Mouse (Mus musculus) heart, embryonic 16.5 days (tissue): ENCODE measurements at regions not wholly inside any gene's neighbourhood (a gene's known extent, or its start where the extent isn't known, plus 50 kb on each side); places are given as distances from the start of the nearest gene placed in this dataset.
A peak's percentile ranks its signal among the peaks of the same experiment; 100 is the strongest.

Source experiments
- ATAC-seq: fragments of 200-750 bp; cut with Nextera tagmentation; replicated peaks from 2 replicates; pipeline ENCODE4 v1.8.0; 2017; ENCODE audit warnings: moderate number of reproducible peaks; ENCODE audit not compliant: insufficient read depth, low FRiP score; ENCODE audit errors: extremely low read depth
- H3K27ac ChIP-seq: fragments of 300-500 bp; sonication (generic); 2 replicates; pipeline ENCODE4 v1.5.1; 2014; ENCODE audit warnings: mild to moderate bottlenecking, low read length, control low read depth, moderate library complexity
- H3K27me3 ChIP-seq: fragments of 300-500 bp; sonication (generic); 2 replicates; pipeline ENCODE4 v1.6.1; 2014; ENCODE audit warnings: low read length, mixed read lengths; ENCODE audit not compliant: control insufficient read depth, insufficient read depth
- H3K36me3 ChIP-seq: fragments of 300-500 bp; sonication (generic); 2 replicates; pipeline ENCODE4 v1.6.1; 2014; ENCODE audit not compliant: control insufficient read depth, insufficient read depth
- H3K4me1 ChIP-seq: fragments of 300-500 bp; sonication (generic); 2 replicates; pipeline ENCODE4 v1.6.1; 2014; ENCODE audit warnings: low read length, mixed read lengths; ENCODE audit not compliant: control insufficient read depth, insufficient read depth
- H3K4me2 ChIP-seq: fragments of 300-500 bp; sonication (generic); 2 replicates; pipeline ENCODE4 v1.6.1; 2014; ENCODE audit warnings: low read depth, mild to moderate bottlenecking, control low read depth, low read length
- H3K4me3 ChIP-seq: fragments of 300-500 bp; sonication (generic); 2 replicates; pipeline ENCODE4 v1.5.1; 2014; ENCODE audit warnings: mild to moderate bottlenecking, control low read depth, low read length
- H3K9ac ChIP-seq: fragments of 300-500 bp; sonication (generic); 2 replicates; pipeline ENCODE4 v1.6.1; 2014; ENCODE audit warnings: low read length, control low read depth
- H3K9me3 ChIP-seq: fragments of 300-500 bp; sonication (generic); replicated peaks from 2 replicates; pipeline ENCODE4 v1.6.1; 2016; ENCODE audit warnings: low read length; ENCODE audit not compliant: control insufficient read depth
- WGBS: fragments of 180-500 bp; shearing (Covaris S2); extraction: QIAGEN DNeasy Blood & Tissue Kit; methylation state at CpG from one replicate; pipeline ENCODE4 v1.1.7; 2014; 5-methylcytosine and 5-hydroxymethylcytosine counted together

GRCm38 (mm10) chr16:50751495-50752276, 160.7 kb upstream of the Ccdc54 start:
- Histone ChIP-seq H3K4me3 (no peak overlapping the region), H3K9me3 (no peaks in the 10 kb centered on the region), H3K4me2 (peak overlapping the region; percentile 49; the same call in 1 of the 2 replicates), H3K4me1 (peaks cover 28% of the 10 kb centered on the region), H3K36me3 (no peaks in the 10 kb centered on the region), H3K27me3 (no peaks in the 10 kb centered on the region), H3K9ac (no peak overlapping the region), H3K27ac (peak overlapping the region; percentile 91)
- ATAC-seq = no peak
- 58% methylated on average over 9 of the region's 9 CpGs for WGBS

GRCm38 (mm10) chr16:50747698-50748097, 156.7 kb upstream of the Ccdc54 start:
- no peak overlapping the region for H3K9ac ChIP-seq
- 80% methylated on average over 5 of the region's 5 CpGs for WGBS
- ATAC-seq = no peak
- H3K4me3 ChIP-seq = no peak overlapping the region
- peaks cover 14% of the 10 kb centered on the region for H3K4me1 ChIP-seq
- H3K4me2 ChIP-seq = no peak overlapping the region
- H3K27ac ChIP-seq = no peak overlapping the region
- H3K9me3 ChIP-seq = no peaks in the 10 kb centered on the region
- no peaks in the 10 kb centered on the region for H3K27me3 ChIP-seq
- H3K36me3 ChIP-seq = no peaks in the 10 kb centered on the region

DNA sequence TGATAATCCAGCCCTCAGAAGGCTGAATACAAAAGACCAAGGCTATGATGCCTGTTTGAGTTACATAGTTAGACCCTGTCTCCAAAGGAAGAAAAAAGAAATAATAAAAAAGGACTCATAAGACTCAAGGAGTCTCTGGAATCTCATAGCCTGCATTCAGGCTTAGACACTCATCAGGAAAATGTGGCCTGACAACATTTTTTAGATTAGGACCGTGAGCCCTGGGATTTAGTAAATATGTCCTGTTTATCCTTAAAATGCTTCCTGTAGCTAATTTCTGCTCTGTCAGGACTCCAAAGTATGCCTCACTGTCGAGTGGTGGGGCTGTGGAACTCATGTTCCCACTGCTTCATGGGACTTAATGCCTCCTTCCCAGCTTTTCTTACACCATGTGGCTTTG, 154.8 kb upstream of the Ccdc54 start:
- H3K27ac ChIP-seq = no peak overlapping the region
- no peaks in the 10 kb centered on the region for H3K9me3 ChIP-seq
- WGBS = 21% methylated on average over 2 of the region's 2 CpGs
- no peaks in the 10 kb centered on the region for H3K36me3 ChIP-seq
- H3K4me1 ChIP-seq = no peaks in the 10 kb centered on the region
- H3K27me3 ChIP-seq = no peaks in the 10 kb centered on the region
- no peak for ATAC-seq
- H3K4me2 ChIP-seq = no peak overlapping the region
- no peak overlapping the region for H3K9ac ChIP-seq
- no peak overlapping the region for H3K4me3 ChIP-seq

DNA sequence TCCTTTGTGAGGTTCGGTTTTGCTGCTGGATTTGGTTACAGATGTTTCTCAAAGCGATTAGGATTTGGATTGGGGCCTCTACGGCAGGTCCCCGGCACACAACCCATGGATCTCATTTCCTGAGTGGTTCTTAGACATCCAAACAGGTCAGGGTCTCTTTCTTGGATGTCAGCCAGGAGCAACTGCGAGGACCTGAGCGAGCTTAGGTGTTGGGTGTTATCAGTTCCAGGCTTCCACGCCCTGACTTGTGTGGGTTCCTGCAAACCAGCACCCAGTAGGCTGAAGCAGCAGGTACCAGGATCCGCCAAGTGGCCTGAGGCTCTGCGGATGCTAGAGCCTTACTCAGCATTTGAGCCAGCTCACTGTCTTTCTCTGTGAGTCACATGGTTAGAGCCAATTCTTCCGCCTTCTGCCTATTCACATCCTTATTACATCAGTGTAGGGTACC, 146.5 kb upstream of the Ccdc54 start:
- 0 out of 2 replicates have a peak, but pooled peaks have one; percentile 2 for ATAC-seq
- H3K27me3 ChIP-seq = no peaks in the 10 kb centered on the region
- peak overlapping the region; percentile 56 for H3K4me3 ChIP-seq
- H3K4me2 ChIP-seq = peak overlapping the region; percentile 97
- 0 out of 2 replicates have a peak overlapping the region, but pooled peaks have one; percentile 48 for H3K27ac ChIP-seq
- H3K9me3 ChIP-seq = no peaks in the 10 kb centered on the region
- no peaks in the 10 kb centered on the region for H3K36me3 ChIP-seq
- peaks cover 9% of the 10 kb centered on the region for H3K4me1 ChIP-seq
- H3K9ac ChIP-seq = peak overlapping the region; percentile 80
- whole genome bisulfite sequencing = 16% methylated on average over 10 of the region's 10 CpGs

- Histone ChIP-seq H3K9me3 (no peaks in the 10 kb centered on the region), H3K4me1 (peaks cover 10% of the 10 kb centered on the region), H3K9ac (peak overlapping the region; percentile 80), H3K4me3 (peak overlapping the region; percentile 56), H3K27me3 (no peaks in the 10 kb centered on the region), H3K36me3 (no peaks in the 10 kb centered on the region), H3K27ac (peak overlapping the region; percentile 49), H3K4me2 (peak overlapping the region; percentile 97)
- peak; percentile 80 for ATAC-seq
- 7% methylated on average over 21 of the region's 21 CpGs for WGBS
Measured at GRCm38 (mm10) chr16:50736151-50737047, 145.4 kb upstream of the Ccdc54 start.

DNA sequence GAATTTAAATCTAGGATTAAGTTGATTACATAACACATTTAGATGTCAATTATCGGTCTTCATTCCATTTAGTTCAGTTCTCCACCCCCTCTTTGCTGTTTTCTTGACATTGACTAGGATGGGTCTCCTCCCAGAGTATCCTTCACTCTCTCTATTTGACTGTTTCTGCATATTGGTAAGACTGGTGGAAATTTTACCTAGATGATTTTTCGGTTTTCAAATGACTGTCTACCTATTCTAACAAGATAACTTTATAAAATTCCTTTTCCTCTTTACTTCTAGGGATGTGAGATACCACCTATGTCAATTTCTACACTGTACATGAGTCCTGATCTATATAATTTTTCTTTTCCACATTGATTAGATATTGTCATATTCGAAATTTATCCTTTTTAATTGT, 142.4 kb upstream of the Ccdc54 start:
- no peaks in the 10 kb centered on the region for H3K36me3 ChIP-seq
- H3K4me3 ChIP-seq = no peak overlapping the region
- H3K4me1 ChIP-seq = peaks cover 12% of the 10 kb centered on the region
- H3K27ac ChIP-seq = no peak overlapping the region
- 91% methylated on average over 3 of the region's 3 CpGs for WGBS
- no peak overlapping the region for H3K4me2 ChIP-seq
- ATAC-seq = no peak
- H3K9ac ChIP-seq = no peak overlapping the region
- no peaks in the 10 kb centered on the region for H3K27me3 ChIP-seq
- no peaks in the 10 kb centered on the region for H3K9me3 ChIP-seq

- Histone ChIP-seq H3K4me1 (peaks cover 10% of the 10 kb centered on the region), H3K27me3 (no peaks in the 10 kb centered on the region), H3K36me3 (peaks cover 7% of the 10 kb centered on the region; the same call in 1 of the 2 replicates), H3K4me3 (peak overlapping the region; percentile 74), H3K9me3 (no peaks in the 10 kb centered on the region), H3K27ac (peak overlapping the region; percentile 82), H3K9ac (peak overlapping the region; percentile 72), H3K4me2 (peak overlapping the region; percentile 77)
- under 1% methylated on average over 58 of the region's 58 CpGs for WGBS
- peak; percentile 96 for ATAC-seq
Measured at GRCm38 (mm10) chr16:50732082-50733006, 141.4 kb upstream of the Ccdc54 start.

GRCm38 (mm10) chr16:50729341-50729740, 138.4 kb upstream of the Ccdc54 start:
- H3K9me3 ChIP-seq = no peaks in the 10 kb centered on the region
- no peak overlapping the region for H3K9ac ChIP-seq
- peaks cover 3% of the 10 kb centered on the region for H3K4me1 ChIP-seq
- H3K4me3 ChIP-seq = no peak overlapping the region
- ATAC-seq = no peak
- H3K27ac ChIP-seq = no peak overlapping the region
- 63% methylated on average over 5 of the region's 5 CpGs for WGBS
- H3K27me3 ChIP-seq = no peaks in the 10 kb centered on the region
- H3K36me3 ChIP-seq = peaks cover 10% of the 10 kb centered on the region
- H3K4me2 ChIP-seq = no peak overlapping the region
